Mouse (Mus musculus) inflammation-experienced regulatory T-cells, adult 16 weeks (primary cell): Measurements from ENCODE around the gene Olfr1231. TPM values are rescaled to one million over a fixed set of nuclear protein-coding genes. Genes with fewer than 3 reads are reported as not detected.

Experiments used
- polyA plus RNA-seq: library from polyadenylated mRNA; unstranded; fragments of 100-300 nt; shearing (Covaris generic); gene quantifications from one replicate; pipeline ENCODE4 v1.2.1, GENCODE M21; 2017

Olfr1231 gene
- polyA plus RNA-seq, result not detected

DNA sequence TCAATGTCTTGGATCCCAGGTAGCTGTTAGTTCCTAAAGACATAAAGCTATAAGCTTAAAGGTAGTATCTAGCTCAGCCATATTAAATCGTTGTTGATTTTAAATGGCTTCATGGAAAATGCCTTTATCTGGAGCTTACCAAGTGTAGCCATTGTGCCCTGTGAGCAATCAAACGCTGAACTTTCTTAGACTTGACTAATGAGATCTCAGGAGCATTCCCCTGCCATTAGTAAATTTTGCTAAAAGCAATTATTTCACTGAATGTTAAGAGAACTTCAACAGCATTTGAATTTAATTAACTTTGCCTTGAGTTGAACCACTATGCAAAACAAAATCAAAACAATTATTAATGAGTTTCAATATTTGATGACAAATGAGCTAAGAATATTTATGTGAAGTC, at the start of gene Olfr1231:
Olfr1231 (minus strand) TSS at position 101 of the 400 bp plus-strand sequence.

DNA sequence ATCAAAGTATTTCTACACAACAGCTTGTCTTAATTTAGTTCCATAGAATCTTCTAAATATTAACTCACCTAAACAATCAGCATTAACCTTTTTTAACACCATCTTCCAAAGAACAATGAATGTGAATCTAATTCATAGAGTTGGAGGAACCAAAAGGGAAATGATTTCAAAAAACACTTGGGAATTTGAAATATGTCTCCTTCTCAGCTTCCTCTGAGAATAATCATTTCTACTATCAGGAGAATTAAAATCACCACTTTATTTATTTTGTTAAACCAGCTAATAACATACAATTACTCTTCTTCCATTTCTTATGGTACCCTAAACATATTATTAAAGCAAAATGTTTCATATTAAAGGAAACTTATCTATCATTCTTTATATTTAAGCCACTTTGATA, 35.4 kb upstream of the Olfr1231 start, which contains the start of gene Olfr1233:
Olfr1233 (minus strand) TSS at position 101 of the 400 bp plus-strand sequence.

DNA sequence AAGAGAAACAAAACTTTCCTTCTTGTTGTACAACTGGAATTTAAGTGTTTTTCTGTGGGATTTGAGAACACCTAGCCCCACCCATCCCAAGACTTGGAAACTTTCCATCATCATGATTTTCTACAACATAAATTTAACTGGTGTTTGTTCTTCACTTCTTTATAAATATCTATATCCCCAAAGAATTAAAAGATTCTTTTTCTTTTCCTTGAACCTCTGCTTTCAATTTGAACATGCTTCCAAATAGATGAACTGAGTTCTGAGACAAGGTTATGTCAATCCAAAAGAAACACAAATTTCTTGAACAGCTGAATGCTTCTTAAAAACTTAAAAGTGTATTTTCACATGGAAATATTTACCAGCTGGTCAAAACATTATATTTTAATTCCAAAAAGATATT, 22.7 kb upstream of the Olfr1231 start, which contains the start of gene Olfr1232:
Olfr1232 (minus strand) TSS at position 101 of the 400 bp plus-strand sequence.

DNA sequence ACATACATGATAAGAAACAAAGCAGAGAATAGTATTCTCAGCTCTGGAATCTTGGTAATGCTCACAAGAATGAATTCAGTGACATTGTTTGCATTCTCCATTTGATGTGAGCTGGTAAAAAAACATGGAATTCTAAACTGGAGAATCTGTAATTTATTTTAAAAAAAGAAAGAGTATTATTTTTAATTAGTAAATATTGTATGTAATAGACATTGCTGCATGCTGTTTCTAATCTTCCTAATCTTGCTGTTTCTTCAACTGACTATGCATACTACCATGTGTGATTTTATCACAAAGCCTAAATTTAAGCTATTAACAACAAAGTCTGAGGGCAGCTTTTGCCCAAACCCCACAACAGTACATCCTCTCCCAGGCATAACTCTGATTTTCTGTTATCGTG, 9.7 kb downstream of the Olfr1231 start, which contains the start of gene Olfr1230:
Olfr1230 (minus strand) TSS at position 101 of the 400 bp plus-strand sequence.

DNA sequence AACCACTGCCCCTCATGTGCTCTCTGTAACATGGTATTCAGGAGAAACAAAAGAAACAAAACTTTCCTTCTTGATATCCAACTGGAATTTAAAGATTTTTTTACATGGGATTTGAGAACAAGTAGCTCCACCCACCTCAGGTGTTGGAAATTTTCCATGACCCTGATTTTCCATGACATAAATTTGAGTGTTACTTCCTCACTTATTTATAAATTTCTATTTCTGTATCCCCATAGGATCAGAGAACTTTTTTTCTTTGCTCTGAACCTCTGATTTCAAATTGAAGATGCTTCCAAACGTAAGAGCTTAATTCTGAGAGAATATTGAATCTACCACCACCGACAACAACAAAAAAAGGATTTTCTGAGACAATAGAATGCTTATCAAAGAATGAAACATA, 19.0 kb downstream of the Olfr1231 start, which contains the start of gene Olfr1229:
Olfr1229 (minus strand) TSS at position 101 of the 400 bp plus-strand sequence.

DNA sequence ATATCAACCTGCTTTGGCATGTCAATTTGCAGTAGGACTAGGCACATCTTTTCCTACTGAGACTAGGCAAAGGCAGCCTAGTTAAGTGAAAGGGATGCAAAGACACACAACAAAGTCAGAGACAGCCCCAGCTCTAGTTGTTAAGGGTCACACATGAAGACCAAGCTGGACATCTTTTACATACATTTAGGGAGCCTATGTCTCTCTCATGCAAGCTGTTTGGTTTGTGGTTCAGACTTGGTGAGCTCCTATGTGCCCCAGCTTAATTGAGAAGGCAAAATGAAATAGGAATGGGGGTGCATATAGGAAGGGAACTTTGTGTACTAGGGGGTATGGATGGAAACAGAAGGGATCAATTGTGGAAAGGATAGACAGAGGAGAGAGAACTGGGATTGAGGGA, 52.9 kb downstream of the Olfr1231 start, which contains the start of gene Olfr1228:
Olfr1228 (minus strand) TSS at position 101 of the 400 bp plus-strand sequence.

Other genes starting within 250 kb of the Olfr1231 start
- gene Olfr1218, start 245.9 kb downstream of the Olfr1231 start, polyA plus RNA-seq, result not detected
- not detected for gene Olfr1219, start 223.6 kb downstream of the Olfr1231 start, polyA plus RNA-seq
- gene Olfr1220, start 200.2 kb downstream of the Olfr1231 start, polyA plus RNA-seq, result not detected
- gene Olfr1221, start 189.8 kb downstream of the Olfr1231 start, polyA plus RNA-seq, result not detected
- not detected for gene Olfr1222, start 174.0 kb downstream of the Olfr1231 start, polyA plus RNA-seq
- gene Olfr1223, start 155.5 kb downstream of the Olfr1231 start, polyA plus RNA-seq, result not detected
- not detected for gene Olfr1224-ps1, start 143.0 kb downstream of the Olfr1231 start, polyA plus RNA-seq
- not detected for gene Olfr1225, start 132.4 kb downstream of the Olfr1231 start, polyA plus RNA-seq
- not detected for gene Olfr1226, start 107.0 kb downstream of the Olfr1231 start, polyA plus RNA-seq
- not detected for gene Olfr1228, start 53.0 kb downstream of the Olfr1231 start, polyA plus RNA-seq
- not detected for gene Olfr1229, start 19.1 kb downstream of the Olfr1231 start, polyA plus RNA-seq
- gene Olfr1230, start 9.8 kb downstream of the Olfr1231 start, polyA plus RNA-seq, result not detected
- gene Olfr1232, start 22.6 kb upstream of the Olfr1231 start, polyA plus RNA-seq, result not detected
- not detected for gene Olfr1233, start 35.3 kb upstream of the Olfr1231 start, polyA plus RNA-seq
- gene Olfr1234, start 57.8 kb upstream of the Olfr1231 start, polyA plus RNA-seq, result not detected
- gene Olfr1238, start 102.6 kb upstream of the Olfr1231 start, polyA plus RNA-seq, result not detected
- gene Olfr1239, start 113.3 kb upstream of the Olfr1231 start, polyA plus RNA-seq, result not detected
- not detected for gene Olfr1240, start 135.9 kb upstream of the Olfr1231 start, polyA plus RNA-seq
- gene Olfr1241, start 180.1 kb upstream of the Olfr1231 start, polyA plus RNA-seq, result not detected
- gene Olfr1242, start 191.3 kb upstream of the Olfr1231 start, polyA plus RNA-seq, result not detected
- gene Olfr1243, start 224.4 kb upstream of the Olfr1231 start, polyA plus RNA-seq, result not detected